Mouse (Mus musculus): ENCODE results near the gene Fam78b.

- no peak for TF ChIP-seq CTCF (IDR thresholded peaks at IDR 0.05; ENCODE audit: low read depth)
- TF ChIP-seq EP300 (IDR thresholded peaks at IDR 0.05; ENCODE audit: low read depth) = no peak
Observed at GRCm38 (mm10) chr1:167012616-167013015, 11.4 kb downstream of the Fam78b start.
